Mouse (Mus musculus) embryonic fibroblast, embryonic 13.5 days (primary cell): ENCODE data around the gene Socs2.

Experiments
- CTCF ChIP-seq: IDR thresholded peaks from 2 replicates; pipeline ENCODE4 v1.5.1; 2011; ENCODE audit warnings: mild to moderate bottlenecking, control low read depth, low read length, moderate library complexity, borderline replicate concordance; ENCODE audit not compliant: insufficient read depth
- POLR2A ChIP-seq: IDR thresholded peaks from 2 replicates; pipeline ENCODE4 v1.6.1; 2011; ENCODE audit warnings: low read depth, mild to moderate bottlenecking, control low read depth, low read length, moderate library complexity

- no peak for TF ChIP-seq CTCF
- no peak for TF ChIP-seq POLR2A
Observed at GRCm38 (mm10) chr10:95415533-95416360, 1.2 kb downstream of the Socs2 start.
